Mouse (Mus musculus) neural tube, embryonic 14.5 days (tissue): Measurements from ENCODE around the gene Aire. TPM values are rescaled to one million over a fixed set of nuclear protein-coding genes. Genes with fewer than 3 reads are reported as not detected.
"Not testable (repeated sequence)": the region's sequence is repeated elsewhere in the genome, so short reads cannot be mapped to it uniquely, and the experiment has no call there.

Source experiments
- ATAC-seq: fragments of 200-750 bp; cut with Nextera tagmentation; 2 replicates; pipeline ENCODE4 v1.8.0; 2017; ENCODE audit warnings: low read depth, mild to moderate bottlenecking, moderate TSS enrichment, moderate library complexity
- H3K27ac ChIP-seq: fragments of 300-500 bp; sonication (generic); 2 replicates; pipeline ENCODE4 v1.5.1; 2014; ENCODE audit warnings: low read depth, mild to moderate bottlenecking, control low read depth, low read length, moderate library complexity, mixed read lengths
- H3K27me3 ChIP-seq: fragments of 300-500 bp; sonication (generic); 2 replicates; pipeline ENCODE4 v1.6.1; 2014; ENCODE audit warnings: low read length; ENCODE audit not compliant: control insufficient read depth, insufficient read depth
- H3K36me3 ChIP-seq: fragments of 300-500 bp; sonication (generic); 2 replicates; pipeline ENCODE4 v1.6.1; 2014; ENCODE audit warnings: low read length, mixed read lengths; ENCODE audit not compliant: control insufficient read depth, insufficient read depth
- H3K4me1 ChIP-seq: fragments of 300-500 bp; sonication (generic); 2 replicates; pipeline ENCODE4 v1.6.1; 2014; ENCODE audit warnings: low read length; ENCODE audit not compliant: control insufficient read depth, insufficient read depth
- H3K4me2 ChIP-seq: fragments of 300-500 bp; sonication (generic); 2 replicates; pipeline ENCODE4 v1.6.1; 2014; ENCODE audit warnings: mild to moderate bottlenecking, low read depth, low read length, control low read depth
- H3K4me3 ChIP-seq: fragments of 300-500 bp; sonication (generic); 2 replicates; pipeline ENCODE4 v1.5.1; 2014; ENCODE audit warnings: low read depth, low read length, control low read depth, mixed read lengths
- H3K9ac ChIP-seq: fragments of 300-500 bp; sonication (generic); replicated peaks from 2 replicates; pipeline ENCODE4 v1.6.1; 2014; ENCODE audit warnings: low read depth, mild to moderate bottlenecking, control low read depth, low read length, mixed read lengths
- H3K9me3 ChIP-seq: fragments of 300-500 bp; sonication (generic); 2 replicates; pipeline ENCODE4 v1.6.1; 2016; ENCODE audit warnings: low read length; ENCODE audit not compliant: control insufficient read depth
- WGBS: fragments of 180-500 bp; shearing (Covaris S2); extraction: QIAGEN DNeasy Blood & Tissue Kit; methylation state at CpG from one replicate; pipeline ENCODE4 v1.1.7; 2014; 5-methylcytosine and 5-hydroxymethylcytosine counted together
- polyA plus RNA-seq: library from polyadenylated mRNA; unstranded; fragments of >200 nt; fragmentation: Nextera tagmentation; extraction: Ambion mirVana; gene quantifications from 2 replicates; pipeline ENCODE4 v1.2.1, GENCODE M21; 2014

Gene Aire
- polyA plus RNA-seq, 1 experiment from 2014 or later: 0.21 TPM

- H3K9me3 ChIP-seq: no peaks in the 10 kb centered on the region
- no peak within 1 kb of the TSS for H3K4me2 ChIP-seq
- no peak within 1 kb of the TSS for H3K4me3 ChIP-seq
- no peak within 1 kb of the TSS for H3K9ac ChIP-seq
- no peak within 1 kb of the TSS for H3K27ac ChIP-seq
- WGBS: 91% methylated on average over 5 of the region's 5 CpGs
- no peaks in the 10 kb centered on the region for H3K36me3 ChIP-seq
- H3K4me1 ChIP-seq: no peaks in the 10 kb centered on the region
- ATAC-seq: no peak
- H3K27me3 ChIP-seq: no peaks in the 10 kb centered on the region
These were observed 1.8 kb downstream of the Aire start, which contains the start of gene Dnmt3l for GRCm38 (mm10) chr10:78041647-78042046. Gene Dnmt3l (plus strand): TSS chr10:78041947.

DNA sequence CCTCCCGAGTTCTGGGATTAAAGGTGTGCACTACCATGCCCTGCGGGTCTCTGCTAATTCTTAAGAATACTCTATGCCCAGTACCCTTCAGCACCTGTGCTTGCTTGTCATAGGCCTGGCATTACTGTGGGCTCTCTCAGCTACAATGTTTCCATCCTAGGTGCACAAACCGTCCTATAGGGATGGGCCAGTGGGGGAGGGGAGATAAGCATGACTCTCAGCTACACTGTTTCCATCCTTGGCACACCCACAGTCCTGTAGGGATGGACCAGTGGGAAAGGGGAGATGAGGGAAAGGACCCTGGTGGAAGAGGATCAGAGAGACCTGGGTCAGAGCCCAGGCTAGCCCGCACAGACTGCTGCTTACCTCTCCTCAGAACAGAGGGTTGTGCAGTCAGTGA, 6.3 kb downstream of the Aire start:
- H3K4me2 ChIP-seq: no peak overlapping the region
- no peaks in the 10 kb centered on the region for H3K36me3 ChIP-seq
- H3K27ac ChIP-seq: no peak overlapping the region
- H3K4me3 ChIP-seq: no peak overlapping the region
- H3K9me3 ChIP-seq: no peaks in the 10 kb centered on the region
- H3K4me1 ChIP-seq: no peaks in the 10 kb centered on the region
- ATAC-seq: no peak
- H3K27me3 ChIP-seq: no peaks in the 10 kb centered on the region
- WGBS: 89% methylated on average over 4 of the region's 4 CpGs
- no peak overlapping the region for H3K9ac ChIP-seq

- H3K4me1 ChIP-seq: no peaks in the 10 kb centered on the region
- H3K4me3 ChIP-seq: no peak overlapping the region
- no peaks in the 10 kb centered on the region for H3K9me3 ChIP-seq
- H3K4me2 ChIP-seq: no peak overlapping the region
- H3K36me3 ChIP-seq: no peaks in the 10 kb centered on the region
- 82% methylated on average over 2 of the region's 2 CpGs for WGBS
- no peak overlapping the region for H3K27ac ChIP-seq
- no peaks in the 10 kb centered on the region for H3K27me3 ChIP-seq
- no peak for ATAC-seq
- H3K9ac ChIP-seq: no peak overlapping the region
These were observed 11.4 kb downstream of the Aire start for GRCm38 (mm10) chr10:78031987-78032386.

DNA sequence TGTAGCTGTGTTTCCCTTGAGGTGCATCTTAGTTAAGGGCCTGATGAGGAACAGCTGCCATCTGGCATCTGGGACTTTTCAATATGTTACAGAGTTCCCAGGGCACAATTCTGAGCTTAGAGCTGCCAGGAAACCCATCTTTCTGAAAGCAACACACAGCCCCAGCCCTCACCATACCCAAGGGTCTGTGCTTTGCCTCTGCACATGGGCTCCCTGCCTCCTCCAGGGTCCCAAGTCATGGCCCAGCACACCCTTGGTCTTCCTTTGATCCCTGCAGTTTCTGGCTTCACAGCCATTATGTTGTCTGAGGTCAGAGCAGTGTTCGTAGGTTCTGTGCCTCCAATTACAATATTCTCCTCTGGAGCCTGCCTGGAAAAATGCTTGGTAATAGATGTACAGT, 14.3 kb downstream of the Aire start:
- Histone ChIP-seq H3K36me3 (no peaks in the 10 kb centered on the region), H3K9ac (no peak overlapping the region), H3K9me3 (no peaks in the 10 kb centered on the region), H3K27ac (no peak overlapping the region), H3K4me1 (no peaks in the 10 kb centered on the region), H3K4me3 (no peak overlapping the region), H3K4me2 (no peak overlapping the region), H3K27me3 (no peaks in the 10 kb centered on the region)
- 93% methylated on average over 1 of the region's 1 CpGs for WGBS
- no peak for ATAC-seq

DNA sequence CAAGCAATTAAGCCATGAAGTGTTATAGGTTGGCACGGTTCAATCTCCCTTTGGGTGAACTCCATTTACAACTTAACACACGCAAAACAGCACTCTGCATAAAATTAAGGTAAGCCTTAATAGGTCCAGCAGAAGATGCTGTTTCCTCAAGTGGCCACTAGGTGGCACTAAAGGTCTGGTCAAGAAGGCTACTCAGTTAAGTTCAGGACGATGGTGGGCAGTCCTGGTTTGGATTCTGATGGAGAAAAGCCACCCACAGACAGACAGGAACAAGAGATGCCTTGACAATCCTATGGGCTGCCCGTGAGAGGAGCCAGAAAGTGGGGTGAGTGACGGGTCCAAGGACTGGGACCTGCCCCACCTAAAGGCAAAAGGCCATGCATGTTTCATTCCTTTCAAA, 15.3 kb downstream of the Aire start:
- Histone ChIP-seq H3K4me3 (no peak overlapping the region), H3K27ac (no peak overlapping the region), H3K9ac (no peak overlapping the region), H3K4me1 (no peaks in the 10 kb centered on the region), H3K27me3 (no peaks in the 10 kb centered on the region), H3K4me2 (no peak overlapping the region), H3K9me3 (no peaks in the 10 kb centered on the region), H3K36me3 (no peaks in the 10 kb centered on the region)
- peak; percentile 82 for ATAC-seq
- WGBS: 3% methylated on average over 5 of the region's 5 CpGs

DNA sequence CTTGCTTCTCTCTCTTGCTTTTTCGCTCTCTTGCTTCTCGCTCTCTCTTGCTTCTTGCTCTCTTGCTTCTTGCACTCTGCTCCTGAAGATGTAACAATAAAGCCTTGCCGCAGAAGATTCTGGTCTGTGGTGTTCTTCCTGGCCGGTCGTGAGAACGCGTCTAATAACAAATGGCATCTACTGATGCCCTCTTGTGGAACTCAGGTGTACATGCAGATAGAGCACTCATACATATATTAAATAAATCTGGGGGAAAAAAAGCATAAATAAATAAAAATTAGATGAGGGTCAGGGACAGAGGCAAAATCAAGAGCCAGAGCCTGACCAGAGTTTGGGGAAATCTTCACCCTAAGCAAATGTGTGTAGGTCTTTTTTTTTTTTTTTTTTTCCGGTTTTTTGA, 18.0 kb downstream of the Aire start:
- ATAC-seq, H3K36me3 ChIP-seq, H3K9ac ChIP-seq, H3K4me2 ChIP-seq, H3K4me1 ChIP-seq, H3K9me3 ChIP-seq, H3K27ac ChIP-seq, H3K4me3 ChIP-seq, H3K27me3 ChIP-seq: not testable (repeated sequence)
- WGBS: 79% methylated on average over 6 of the region's 8 CpGs

GRCm38 (mm10) chr10:78019984-78020383, 23.4 kb downstream of the Aire start:
- not testable (repeated sequence) for H3K9ac ChIP-seq, H3K27me3 ChIP-seq, H3K4me1 ChIP-seq, ATAC-seq, H3K9me3 ChIP-seq, H3K4me3 ChIP-seq, H3K27ac ChIP-seq, H3K4me2 ChIP-seq, H3K36me3 ChIP-seq
- WGBS: 96% methylated on average over 6 of the region's 11 CpGs

GRCm38 (mm10) chr10:78019291-78019690, 24.1 kb downstream of the Aire start:
- peak; percentile 34; the same call in 1 of the 2 replicates for ATAC-seq
- no peaks in the 10 kb centered on the region for H3K9me3 ChIP-seq
- H3K4me2 ChIP-seq: no peak overlapping the region; the same call in 1 of the 2 replicates
- no peaks in the 10 kb centered on the region for H3K4me1 ChIP-seq
- no peak overlapping the region for H3K4me3 ChIP-seq
- no peak overlapping the region for H3K27ac ChIP-seq
- no peaks in the 10 kb centered on the region for H3K27me3 ChIP-seq
- no peaks in the 10 kb centered on the region for H3K36me3 ChIP-seq
- no peak overlapping the region for H3K9ac ChIP-seq
- 85% methylated on average over 4 of the region's 4 CpGs for WGBS

- ATAC-seq: peak; percentile 84
- Histone ChIP-seq H3K4me3 (peak overlapping the region; percentile 15; the same call in 1 of the 2 replicates), H3K27me3 (no peaks in the 10 kb centered on the region), H3K4me2 (peak overlapping the region; percentile 49), H3K4me1 (no peaks in the 10 kb centered on the region), H3K9me3 (no peaks in the 10 kb centered on the region), H3K36me3 (no peaks in the 10 kb centered on the region), H3K9ac (no peak overlapping the region), H3K27ac (no peak overlapping the region)
- 16% methylated on average over 19 of the region's 19 CpGs for WGBS
These were observed 24.6 kb downstream of the Aire start for GRCm38 (mm10) chr10:78018797-78019203.

GRCm38 (mm10) chr10:78016366-78016765, 27.0 kb downstream of the Aire start:
- Histone ChIP-seq H3K36me3 (no peaks in the 10 kb centered on the region), H3K4me3 (no peak overlapping the region), H3K9ac (no peak overlapping the region), H3K9me3 (no peaks in the 10 kb centered on the region), H3K27ac (no peak overlapping the region), H3K4me2 (no peak overlapping the region), H3K27me3 (no peaks in the 10 kb centered on the region), H3K4me1 (no peaks in the 10 kb centered on the region)
- WGBS: 58% methylated on average over 5 of the region's 5 CpGs
- no peak for ATAC-seq
